Mouse (Mus musculus): ENCODE results near the gene Car10. TPM values are rescaled to one million over a fixed set of nuclear protein-coding genes. Genes with fewer than 3 reads are reported as not detected.
A peak's percentile ranks its signal among the peaks of the same experiment; 100 is the strongest.

The Car10 gene
- polyA plus RNA-seq, 1 experiment from 2014 or later, result 1.7 TPM

- H3K27ac ChIP-seq (ENCODE audit: low read depth, low read length), result no peak overlapping the region
- DNase-seq (ENCODE audit: low spot score, missing footprints) (no peak), ATAC-seq (ENCODE audit: low FRiP score) (no peak)
- no peaks in the 10 kb centered on the region for H3K4me1 ChIP-seq (ENCODE audit: control insufficient read depth, insufficient read depth, low read length)
- no peak overlapping the region for H3K4me2 ChIP-seq
- H3K27me3 ChIP-seq (ENCODE audit: control insufficient read depth, insufficient read depth, low read length), result no peaks in the 10 kb centered on the region
- H3K9me3 ChIP-seq (ENCODE audit: control insufficient read depth, low read length), result no peaks in the 10 kb centered on the region
- H3K4me3 ChIP-seq (ENCODE audit: low read depth, low read length), result no peak overlapping the region
- WGBS, result 89% methylated on average over 8 of the region's 8 CpGs
- H3K9ac ChIP-seq (ENCODE audit: low read length), result no peak overlapping the region
- H3K36me3 ChIP-seq (ENCODE audit: control insufficient read depth, insufficient read depth, low read length), result no peaks in the 10 kb centered on the region
These were observed 346.9 kb downstream of the Car10 start for GRCm38 (mm10) chr11:93444741-93445140.

DNA sequence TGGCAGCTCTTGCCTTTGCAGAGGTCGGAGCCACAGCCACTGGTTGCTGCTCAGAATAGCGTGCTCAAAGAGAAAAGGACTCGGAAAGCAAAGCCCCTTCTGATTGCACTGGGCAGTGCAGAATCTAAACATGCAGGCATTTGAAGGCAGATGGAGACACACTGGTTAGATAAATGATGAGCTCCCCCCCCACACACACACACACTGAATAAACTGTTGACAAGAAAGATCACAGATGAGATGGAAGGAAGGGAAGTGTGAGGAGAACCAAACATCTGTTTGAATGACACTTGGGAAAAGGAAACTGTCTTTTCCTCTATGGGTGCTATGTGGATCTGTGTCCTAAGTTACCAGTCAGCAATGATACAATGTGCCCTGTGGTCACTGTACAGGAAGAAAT lies 349.7 kb downstream of the Car10 start:
- H3K4me3 ChIP-seq (ENCODE audit: low read depth, low read length), result no peak overlapping the region
- WGBS, result 69% methylated on average over 3 of the region's 3 CpGs

DNA sequence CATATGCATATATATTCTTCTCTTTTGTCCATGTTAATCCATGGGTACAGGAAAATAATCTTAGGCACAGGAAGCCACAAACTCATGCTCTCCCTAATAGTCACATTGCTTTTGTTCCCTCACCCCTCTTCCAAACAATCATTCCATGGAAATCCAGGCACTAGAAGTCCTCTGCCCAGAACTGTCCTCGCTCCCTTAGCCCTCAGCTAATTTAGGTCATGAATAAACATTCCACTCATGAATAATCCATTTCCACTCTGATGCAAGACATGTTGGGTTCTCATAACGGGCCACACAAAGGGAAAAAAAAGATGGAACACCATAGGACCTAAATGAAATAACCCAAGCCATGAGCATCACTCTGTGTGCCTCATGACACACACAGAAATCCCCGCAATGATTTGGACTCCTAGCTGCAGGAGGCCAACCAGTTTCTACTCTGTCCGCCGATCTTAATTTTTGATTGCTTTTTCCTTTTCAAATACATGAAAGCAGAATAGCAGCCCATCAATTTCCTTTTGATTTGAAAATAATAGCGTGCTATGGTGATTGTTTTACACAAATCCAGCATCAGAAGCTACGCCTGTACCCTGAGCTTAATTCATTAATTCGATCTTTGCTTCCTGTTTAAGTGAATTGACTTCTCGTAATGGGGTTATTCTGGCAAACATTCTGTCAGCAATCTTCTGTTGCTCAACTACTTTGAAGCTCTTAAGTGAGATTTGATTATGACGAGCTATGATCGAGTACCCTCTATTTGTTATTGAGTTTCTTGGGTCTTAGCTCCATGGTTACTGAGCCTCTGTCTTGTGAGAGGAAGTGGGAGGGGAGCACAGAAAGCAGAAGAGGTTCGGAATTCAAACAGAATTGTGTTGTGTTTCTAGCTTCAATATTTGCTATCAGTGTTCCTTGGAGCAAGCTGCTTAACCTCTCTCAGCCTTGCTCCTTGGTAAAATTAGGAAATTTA lies 350.7 kb downstream of the Car10 start:
- Histone ChIP-seq H3K4me1 (ENCODE audit: control insufficient read depth, insufficient read depth, low read length) (no peaks in the 10 kb centered on the region), H3K4me3 (ENCODE audit: low read depth, low read length) (no peak overlapping the region), H3K9me3 (ENCODE audit: control insufficient read depth, low read length) (no peaks in the 10 kb centered on the region), H3K27ac (ENCODE audit: low read depth, low read length) (no peak overlapping the region), H3K27me3 (ENCODE audit: control insufficient read depth, insufficient read depth, low read length) (no peaks in the 10 kb centered on the region), H3K9ac (ENCODE audit: low read length) (no peak overlapping the region), H3K36me3 (ENCODE audit: control insufficient read depth, insufficient read depth, low read length) (no peaks in the 10 kb centered on the region), H3K4me2 (no peak overlapping the region)
- DNase-seq (ENCODE audit: low spot score, missing footprints) (no peak), ATAC-seq (ENCODE audit: low FRiP score) (0 out of 2 replicates have a peak, but pooled peaks have one; percentile 50)
- WGBS, result 79% methylated on average over 12 of the region's 12 CpGs

More for the DNA sequence above, 349.7 kb downstream of the Car10 start:
- no peak overlapping the region for H3K4me2 ChIP-seq
- H3K36me3 ChIP-seq (ENCODE audit: control insufficient read depth, insufficient read depth, low read length), result no peaks in the 10 kb centered on the region
- no peak for ATAC-seq (ENCODE audit: low FRiP score)
- H3K9me3 ChIP-seq (ENCODE audit: control insufficient read depth, low read length), result no peaks in the 10 kb centered on the region
- H3K4me1 ChIP-seq (ENCODE audit: control insufficient read depth, insufficient read depth, low read length), result no peaks in the 10 kb centered on the region
- H3K9ac ChIP-seq (ENCODE audit: low read length), result no peak overlapping the region
- H3K27ac ChIP-seq (ENCODE audit: low read depth, low read length), result no peak overlapping the region
- no peak for DNase-seq (ENCODE audit: low spot score, missing footprints)
- no peaks in the 10 kb centered on the region for H3K27me3 ChIP-seq (ENCODE audit: control insufficient read depth, insufficient read depth, low read length)

DNA sequence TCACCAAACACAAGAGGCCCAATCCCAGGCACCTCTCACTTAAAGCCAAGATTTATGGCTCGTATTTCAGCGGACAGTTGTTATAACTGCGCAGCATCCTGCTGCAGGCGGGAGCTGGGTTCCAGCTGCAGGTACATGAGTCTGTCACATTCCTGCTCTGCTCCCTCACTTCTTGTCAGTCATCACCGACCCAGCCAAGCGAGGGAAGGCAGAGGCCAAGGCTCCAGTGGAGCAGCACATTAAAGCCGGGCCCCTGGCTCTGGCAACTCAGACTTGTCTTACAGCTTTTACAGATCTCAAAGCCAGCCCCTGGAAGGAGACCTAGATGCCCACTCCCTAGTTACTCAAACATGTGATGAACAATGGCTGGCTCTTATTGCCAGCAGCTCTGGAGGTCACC lies 352.7 kb downstream of the Car10 start:
- Histone ChIP-seq H3K9ac (ENCODE audit: low read length) (no peak overlapping the region), H3K4me2 (no peak overlapping the region), H3K27me3 (ENCODE audit: control insufficient read depth, insufficient read depth, low read length) (no peaks in the 10 kb centered on the region), H3K36me3 (ENCODE audit: control insufficient read depth, insufficient read depth, low read length) (no peaks in the 10 kb centered on the region), H3K9me3 (ENCODE audit: control insufficient read depth, low read length) (no peaks in the 10 kb centered on the region), H3K4me3 (ENCODE audit: low read depth, low read length) (no peak overlapping the region), H3K27ac (ENCODE audit: low read depth, low read length) (no peak overlapping the region), H3K4me1 (ENCODE audit: control insufficient read depth, insufficient read depth, low read length) (no peaks in the 10 kb centered on the region)
- ATAC-seq (ENCODE audit: low FRiP score) (no peak), DNase-seq (ENCODE audit: low spot score, missing footprints) (no peak)
- WGBS, result 85% methylated on average over 7 of the region's 7 CpGs

GRCm38 (mm10) chr11:93466221-93466620 lies 368.4 kb downstream of the Car10 start:
- 94% methylated on average over 4 of the region's 4 CpGs for WGBS
- Histone ChIP-seq H3K9me3 (ENCODE audit: control insufficient read depth, low read length) (no peaks in the 10 kb centered on the region), H3K27me3 (ENCODE audit: control insufficient read depth, insufficient read depth, low read length) (no peaks in the 10 kb centered on the region), H3K36me3 (ENCODE audit: control insufficient read depth, insufficient read depth, low read length) (no peaks in the 10 kb centered on the region), H3K4me2 (no peak overlapping the region), H3K4me1 (ENCODE audit: control insufficient read depth, insufficient read depth, low read length) (no peaks in the 10 kb centered on the region), H3K27ac (ENCODE audit: low read depth, low read length) (no peak overlapping the region), H3K4me3 (ENCODE audit: low read depth, low read length) (no peak overlapping the region), H3K9ac (ENCODE audit: low read length) (no peak overlapping the region)
- no peak for ATAC-seq (ENCODE audit: low FRiP score)
- no peak for DNase-seq (ENCODE audit: low spot score, missing footprints)

DNA sequence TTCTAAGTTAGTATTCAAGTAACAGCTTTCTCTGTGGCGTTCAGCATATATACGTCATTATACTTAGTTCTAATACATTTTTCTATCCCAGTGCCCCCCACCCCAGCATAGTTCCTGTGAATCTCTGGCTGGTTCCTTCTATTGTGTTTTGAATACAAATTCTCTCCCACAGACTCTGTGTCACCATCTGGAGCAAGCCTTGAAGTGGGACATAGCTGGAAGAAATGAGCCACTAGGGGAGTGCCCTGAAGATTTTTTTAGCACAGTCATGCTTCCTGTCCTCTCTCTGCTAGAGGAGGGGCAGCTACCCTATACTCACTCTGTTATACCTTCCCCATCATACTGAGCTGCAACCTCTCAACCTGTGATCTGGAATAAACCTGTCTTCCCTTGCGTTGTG lies 369.9 kb downstream of the Car10 start:
- no peak overlapping the region for H3K9ac ChIP-seq (ENCODE audit: low read length)
- H3K36me3 ChIP-seq (ENCODE audit: control insufficient read depth, insufficient read depth, low read length), result no peaks in the 10 kb centered on the region
- no peak overlapping the region for H3K4me2 ChIP-seq
- DNase-seq (ENCODE audit: low spot score, missing footprints) (no peak), ATAC-seq (ENCODE audit: low FRiP score) (no peak)
- H3K4me1 ChIP-seq (ENCODE audit: control insufficient read depth, insufficient read depth, low read length), result no peaks in the 10 kb centered on the region
- 87% methylated on average over 3 of the region's 3 CpGs for WGBS
- no peak overlapping the region for H3K4me3 ChIP-seq (ENCODE audit: low read depth, low read length)
- H3K27me3 ChIP-seq (ENCODE audit: control insufficient read depth, insufficient read depth, low read length), result no peaks in the 10 kb centered on the region
- no peaks in the 10 kb centered on the region for H3K9me3 ChIP-seq (ENCODE audit: control insufficient read depth, low read length)
- no peak overlapping the region for H3K27ac ChIP-seq (ENCODE audit: low read depth, low read length)

DNA sequence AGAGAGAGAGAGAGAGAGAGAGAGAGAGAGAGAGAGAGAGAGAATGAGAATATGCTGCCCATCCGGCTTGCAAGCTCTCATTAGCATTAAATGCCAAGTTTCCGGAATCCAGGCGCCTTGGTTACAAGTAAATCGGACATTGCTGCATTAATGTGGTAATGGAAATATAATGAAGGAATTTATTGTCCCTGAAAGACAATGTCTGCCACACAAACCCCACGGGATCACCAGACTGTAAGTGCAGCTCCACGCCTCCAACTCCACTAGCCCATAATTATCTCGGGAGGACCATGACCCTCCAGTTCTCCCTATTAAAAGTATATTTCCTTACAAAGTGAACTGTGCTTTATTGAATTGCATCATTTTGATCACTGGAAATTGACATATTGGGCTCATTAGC lies 372.9 kb downstream of the Car10 start:
- Histone ChIP-seq H3K4me2 (no peak overlapping the region), H3K36me3 (ENCODE audit: control insufficient read depth, insufficient read depth, low read length) (no peaks in the 10 kb centered on the region), H3K4me3 (ENCODE audit: low read depth, low read length) (no peak overlapping the region), H3K4me1 (ENCODE audit: control insufficient read depth, insufficient read depth, low read length) (no peaks in the 10 kb centered on the region), H3K27me3 (ENCODE audit: control insufficient read depth, insufficient read depth, low read length) (no peaks in the 10 kb centered on the region), H3K9me3 (ENCODE audit: control insufficient read depth, low read length) (no peaks in the 10 kb centered on the region), H3K9ac (ENCODE audit: low read length) (no peak overlapping the region), H3K27ac (ENCODE audit: low read depth, low read length) (no peak overlapping the region)
- WGBS, result 76% methylated on average over 7 of the region's 7 CpGs
- ATAC-seq (ENCODE audit: low FRiP score) (peak; percentile 35; the same call in 1 of the 2 replicates), DNase-seq (ENCODE audit: low spot score, missing footprints) (no peak)

DNA sequence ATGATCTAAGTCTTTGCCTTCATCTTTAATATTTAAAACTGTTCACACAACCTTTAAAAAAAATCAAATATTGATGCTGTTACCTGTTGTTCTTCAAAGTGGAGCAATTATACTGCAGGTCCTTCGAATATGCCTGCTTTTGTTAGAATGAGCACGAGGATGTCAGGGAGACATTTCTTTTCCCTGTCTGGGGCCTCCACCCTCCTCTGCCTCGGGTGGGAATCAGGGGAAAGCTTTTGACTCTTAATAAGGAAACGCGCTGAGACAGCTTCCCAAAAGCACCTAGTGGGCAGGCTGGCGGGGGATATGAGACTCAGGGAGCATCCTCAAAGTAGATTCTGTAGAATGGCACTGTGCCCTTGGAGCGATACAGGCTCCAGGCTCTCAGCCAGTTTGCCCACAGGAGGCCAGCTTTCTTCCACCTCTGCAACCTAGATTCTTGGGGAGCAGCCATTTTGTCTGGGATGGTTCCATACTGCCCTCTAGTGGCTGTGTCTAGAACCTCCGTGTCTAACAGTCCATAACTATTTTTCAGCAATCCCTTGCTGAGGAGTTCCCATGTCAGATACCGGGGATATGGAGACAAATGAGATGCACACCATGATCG lies 373.8 kb downstream of the Car10 start:
- 36% methylated on average over 10 of the region's 10 CpGs for WGBS
- ATAC-seq (ENCODE audit: low FRiP score) (peak; percentile 78), DNase-seq (ENCODE audit: low spot score, missing footprints) (peak; percentile 95)
- no peaks in the 10 kb centered on the region for H3K36me3 ChIP-seq (ENCODE audit: control insufficient read depth, insufficient read depth, low read length)
- no peaks in the 10 kb centered on the region for H3K9me3 ChIP-seq (ENCODE audit: control insufficient read depth, low read length)
- H3K4me3 ChIP-seq (ENCODE audit: low read depth, low read length), result no peak overlapping the region
- no peaks in the 10 kb centered on the region for H3K4me1 ChIP-seq (ENCODE audit: control insufficient read depth, insufficient read depth, low read length)
- no peaks in the 10 kb centered on the region for H3K27me3 ChIP-seq (ENCODE audit: control insufficient read depth, insufficient read depth, low read length)
- H3K27ac ChIP-seq (ENCODE audit: low read depth, low read length), result no peak overlapping the region
- H3K9ac ChIP-seq (ENCODE audit: low read length), result no peak overlapping the region
- H3K4me2 ChIP-seq, result no peak overlapping the region

DNA sequence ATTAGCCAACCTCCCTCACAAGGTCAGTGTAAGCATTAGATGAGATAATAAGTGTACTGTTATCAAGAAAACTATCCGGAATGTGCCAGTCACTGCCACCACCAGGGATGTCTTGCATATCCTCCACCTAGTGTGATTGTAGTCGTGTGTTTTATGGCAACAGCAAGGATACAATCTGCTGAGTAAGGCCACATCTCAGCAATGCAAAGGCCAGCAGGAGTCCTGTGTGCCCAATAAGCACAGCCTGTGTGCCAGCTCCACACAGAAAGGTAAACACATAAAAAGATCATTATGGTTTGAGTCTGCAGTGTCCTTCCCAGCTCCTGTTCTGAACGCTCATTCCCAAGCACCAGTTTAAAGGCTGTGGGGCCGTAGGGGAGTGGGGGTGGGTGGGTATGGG lies 386.8 kb downstream of the Car10 start:
- no peak for DNase-seq (ENCODE audit: low spot score, missing footprints)
- Histone ChIP-seq H3K27me3 (ENCODE audit: control insufficient read depth, insufficient read depth, low read length) (no peaks in the 10 kb centered on the region), H3K9me3 (ENCODE audit: control insufficient read depth, low read length) (no peaks in the 10 kb centered on the region), H3K4me1 (ENCODE audit: control insufficient read depth, insufficient read depth, low read length) (no peaks in the 10 kb centered on the region), H3K36me3 (ENCODE audit: control insufficient read depth, insufficient read depth, low read length) (no peaks in the 10 kb centered on the region), H3K9ac (ENCODE audit: low read length) (no peak overlapping the region), H3K4me2 (no peak overlapping the region), H3K27ac (ENCODE audit: low read depth, low read length) (no peak overlapping the region), H3K4me3 (ENCODE audit: low read depth, low read length) (no peak overlapping the region)
- 82% methylated on average over 4 of the region's 4 CpGs for WGBS
- no peak for ATAC-seq (ENCODE audit: low FRiP score)
